Mouse (Mus musculus): Measurements from ENCODE around the gene Vezt. TPM values are rescaled to one million over a fixed set of nuclear protein-coding genes. Genes with fewer than 3 reads are reported as not detected.
A peak's percentile ranks its signal among the peaks of the same experiment; 100 is the strongest.

Gene Vezt
- polyA plus RNA-seq, 1 experiment from 2014 or later = 39.0 TPM

- Histone ChIP-seq H3K27me3 (ENCODE audit: control insufficient read depth, insufficient read depth, low read length) (no peaks in the 10 kb centered on the region), H3K9ac (replicated peaks; ENCODE audit: low read length) (peak overlapping the region; percentile 70), H3K9me3 (replicated peaks; ENCODE audit: control insufficient read depth, low read length) (no peaks in the 10 kb centered on the region), H3K4me1 (ENCODE audit: control insufficient read depth, insufficient read depth, low read length) (no peaks in the 10 kb centered on the region; the same call in none of the 2 replicates), H3K4me3 (ENCODE audit: low read depth, low read length) (peak overlapping the region; percentile 59), H3K4me2 (ENCODE audit: low read depth, low read length) (peak overlapping the region; percentile 50), H3K27ac (replicated peaks; ENCODE audit: low read depth, low read length) (no peak overlapping the region; the same call in 1 of the 2 replicates), H3K36me3 (replicated peaks; ENCODE audit: control insufficient read depth, insufficient read depth, low read depth, low read length) (no peaks in the 10 kb centered on the region)
- ATAC-seq (replicated peaks; ENCODE audit: insufficient number of reproducible peaks, low FRiP score, low TSS enrichment, low read depth) (peak; percentile 81), DNase-seq (ENCODE audit: low spot score) (peak; percentile 68)
- WGBS = 2% methylated on average over 29 of the region's 30 CpGs
Observed at GRCm38 (mm10) chr10:94034876-94035657, 550 bp downstream of the Vezt start.

DNA sequence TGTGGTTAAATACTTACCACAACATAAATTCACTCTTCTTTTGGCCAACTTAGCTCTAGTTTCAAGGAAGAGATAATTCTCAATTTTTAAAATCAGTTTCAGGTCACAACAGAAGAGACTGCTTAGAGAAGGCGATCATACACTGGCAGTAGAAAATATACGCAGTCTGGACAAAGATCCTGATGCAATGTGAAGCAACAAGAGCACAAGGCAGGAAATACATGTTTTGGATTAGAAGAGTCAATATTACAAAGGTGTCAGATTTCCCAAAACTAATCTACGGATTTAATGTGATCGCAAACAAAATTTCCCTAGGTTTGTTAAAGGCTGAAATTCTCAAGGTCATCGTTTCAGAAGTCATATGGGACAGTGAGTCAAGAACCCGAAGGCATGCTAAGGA, 4.5 kb downstream of the Vezt start:
- no peak overlapping the region for H3K27ac ChIP-seq (replicated peaks; ENCODE audit: low read depth, low read length)
- WGBS = 90% methylated on average over 6 of the region's 6 CpGs
- no peak overlapping the region for H3K4me3 ChIP-seq (ENCODE audit: low read depth, low read length)
- no peaks in the 10 kb centered on the region; the same call in none of the 2 replicates for H3K4me1 ChIP-seq (ENCODE audit: control insufficient read depth, insufficient read depth, low read length)
- no peaks in the 10 kb centered on the region for H3K27me3 ChIP-seq (ENCODE audit: control insufficient read depth, insufficient read depth, low read length)
- H3K4me2 ChIP-seq (ENCODE audit: low read depth, low read length) = no peak overlapping the region
- no peaks in the 10 kb centered on the region for H3K36me3 ChIP-seq (replicated peaks; ENCODE audit: control insufficient read depth, insufficient read depth, low read depth, low read length)
- ATAC-seq (replicated peaks; ENCODE audit: insufficient number of reproducible peaks, low FRiP score, low TSS enrichment, low read depth) = no peak
- no peaks in the 10 kb centered on the region for H3K9me3 ChIP-seq (replicated peaks; ENCODE audit: control insufficient read depth, low read length)
- H3K9ac ChIP-seq (replicated peaks; ENCODE audit: low read length) = no peak overlapping the region
- DNase-seq (ENCODE audit: low spot score) = no peak

GRCm38 (mm10) chr10:94028493-94028892, 7.1 kb downstream of the Vezt start:
- Histone ChIP-seq H3K9ac (replicated peaks; ENCODE audit: low read length) (no peak overlapping the region), H3K36me3 (replicated peaks; ENCODE audit: control insufficient read depth, insufficient read depth, low read depth, low read length) (no peaks in the 10 kb centered on the region), H3K4me3 (ENCODE audit: low read depth, low read length) (no peak overlapping the region), H3K4me1 (ENCODE audit: control insufficient read depth, insufficient read depth, low read length) (no peaks in the 10 kb centered on the region; the same call in 1 of the 2 replicates), H3K9me3 (replicated peaks; ENCODE audit: control insufficient read depth, low read length) (no peaks in the 10 kb centered on the region), H3K27ac (replicated peaks; ENCODE audit: low read depth, low read length) (no peak overlapping the region), H3K4me2 (ENCODE audit: low read depth, low read length) (no peak overlapping the region), H3K27me3 (ENCODE audit: control insufficient read depth, insufficient read depth, low read length) (no peaks in the 10 kb centered on the region)
- DNase-seq (ENCODE audit: low spot score) (no peak), ATAC-seq (replicated peaks; ENCODE audit: insufficient number of reproducible peaks, low FRiP score, low TSS enrichment, low read depth) (no peak)
- 87% methylated on average over 6 of the region's 6 CpGs for WGBS

- no peaks in the 10 kb centered on the region for H3K36me3 ChIP-seq (replicated peaks; ENCODE audit: control insufficient read depth, insufficient read depth, low read depth, low read length)
- 82% methylated on average over 8 of the region's 8 CpGs for WGBS
- H3K4me3 ChIP-seq (ENCODE audit: low read depth, low read length) = no peak overlapping the region
- no peak overlapping the region for H3K9ac ChIP-seq (replicated peaks; ENCODE audit: low read length)
- no peaks in the 10 kb centered on the region for H3K27me3 ChIP-seq (ENCODE audit: control insufficient read depth, insufficient read depth, low read length)
- DNase-seq (ENCODE audit: low spot score) (no peak), ATAC-seq (replicated peaks; ENCODE audit: insufficient number of reproducible peaks, low FRiP score, low TSS enrichment, low read depth) (no peak)
- no peaks in the 10 kb centered on the region for H3K4me1 ChIP-seq (ENCODE audit: control insufficient read depth, insufficient read depth, low read length)
- H3K9me3 ChIP-seq (replicated peaks; ENCODE audit: control insufficient read depth, low read length) = no peaks in the 10 kb centered on the region
- H3K4me2 ChIP-seq (ENCODE audit: low read depth, low read length) = no peak overlapping the region
- H3K27ac ChIP-seq (replicated peaks; ENCODE audit: low read depth, low read length) = no peak overlapping the region
Observed at GRCm38 (mm10) chr10:94025079-94025478, 10.5 kb downstream of the Vezt start.

DNA sequence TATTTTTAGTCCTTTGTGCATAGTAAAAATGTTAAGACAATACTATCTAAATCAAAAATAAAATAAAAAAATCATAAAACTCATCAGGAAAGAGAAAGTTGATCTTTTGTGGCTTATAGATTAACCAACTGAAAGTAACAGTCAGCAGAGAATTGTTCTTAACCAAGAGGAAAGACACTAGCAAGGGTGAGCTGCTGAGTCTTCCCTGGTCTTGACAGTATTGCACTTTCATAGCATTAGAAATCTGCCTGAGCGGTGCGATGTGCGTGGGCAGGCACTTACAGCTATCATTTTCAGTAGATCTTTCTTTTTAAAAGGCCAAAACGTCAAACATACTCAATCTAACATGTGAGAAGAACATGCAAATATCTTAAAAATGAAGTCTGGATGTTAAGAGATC, 14.6 kb downstream of the Vezt start:
- DNase-seq (ENCODE audit: low spot score) (no peak), ATAC-seq (replicated peaks; ENCODE audit: insufficient number of reproducible peaks, low FRiP score, low TSS enrichment, low read depth) (no peak)
- 92% methylated on average over 4 of the region's 4 CpGs for WGBS
- no peak overlapping the region for H3K27ac ChIP-seq (replicated peaks; ENCODE audit: low read depth, low read length)
- H3K9me3 ChIP-seq (replicated peaks; ENCODE audit: control insufficient read depth, low read length) = no peaks in the 10 kb centered on the region
- no peaks in the 10 kb centered on the region for H3K27me3 ChIP-seq (ENCODE audit: control insufficient read depth, insufficient read depth, low read length)
- no peaks in the 10 kb centered on the region for H3K4me1 ChIP-seq (ENCODE audit: control insufficient read depth, insufficient read depth, low read length)
- no peak overlapping the region for H3K9ac ChIP-seq (replicated peaks; ENCODE audit: low read length)
- no peaks in the 10 kb centered on the region for H3K36me3 ChIP-seq (replicated peaks; ENCODE audit: control insufficient read depth, insufficient read depth, low read depth, low read length)
- H3K4me2 ChIP-seq (ENCODE audit: low read depth, low read length) = no peak overlapping the region
- H3K4me3 ChIP-seq (ENCODE audit: low read depth, low read length) = no peak overlapping the region

DNA sequence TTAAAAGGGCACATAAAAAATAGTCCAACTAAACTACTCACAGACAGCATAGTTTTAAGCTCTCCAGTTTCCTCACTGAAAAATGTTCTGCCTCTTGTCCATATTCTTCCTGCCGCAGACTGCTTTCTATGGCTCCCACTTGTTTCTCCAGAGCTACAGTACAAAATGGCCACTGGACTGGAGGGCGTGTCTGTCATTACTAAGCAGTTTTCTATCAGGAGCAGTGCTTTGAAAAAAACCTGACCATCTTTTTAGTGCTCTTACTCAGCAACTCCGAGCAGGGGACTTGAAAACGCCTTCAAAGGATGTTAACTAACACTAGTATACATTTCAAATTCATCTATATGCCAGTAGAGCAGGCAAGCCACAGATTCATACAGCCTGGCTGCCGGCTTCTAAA, 15.0 kb downstream of the Vezt start:
- no peak for ATAC-seq (replicated peaks; ENCODE audit: insufficient number of reproducible peaks, low FRiP score, low TSS enrichment, low read depth)
- Histone ChIP-seq H3K4me3 (ENCODE audit: low read depth, low read length) (no peak overlapping the region), H3K4me1 (ENCODE audit: control insufficient read depth, insufficient read depth, low read length) (no peaks in the 10 kb centered on the region), H3K27ac (replicated peaks; ENCODE audit: low read depth, low read length) (no peak overlapping the region), H3K36me3 (replicated peaks; ENCODE audit: control insufficient read depth, insufficient read depth, low read depth, low read length) (no peaks in the 10 kb centered on the region), H3K9ac (replicated peaks; ENCODE audit: low read length) (no peak overlapping the region), H3K9me3 (replicated peaks; ENCODE audit: control insufficient read depth, low read length) (no peaks in the 10 kb centered on the region), H3K27me3 (ENCODE audit: control insufficient read depth, insufficient read depth, low read length) (no peaks in the 10 kb centered on the region), H3K4me2 (ENCODE audit: low read depth, low read length) (no peak overlapping the region)
- 80% methylated on average over 5 of the region's 5 CpGs for WGBS
- no peak for DNase-seq (ENCODE audit: low spot score)

DNA sequence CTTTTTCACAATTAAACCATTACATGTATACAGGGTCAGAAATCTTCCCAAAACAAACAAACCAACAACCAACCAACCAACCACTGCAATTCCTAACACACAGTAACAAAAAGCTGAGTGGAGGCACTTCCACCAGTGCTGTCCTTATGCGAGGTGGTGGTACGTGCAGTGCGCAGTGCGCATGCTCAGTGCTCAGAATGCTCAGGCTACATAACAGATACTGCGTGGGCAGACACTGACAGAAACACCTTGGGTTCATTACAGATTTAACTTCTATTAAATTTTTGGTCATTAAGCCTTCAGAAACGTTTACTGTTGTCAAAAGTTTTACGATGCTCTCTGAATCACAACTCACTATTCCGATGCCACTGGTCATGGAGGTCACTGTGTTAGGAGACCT, 18.2 kb downstream of the Vezt start:
- H3K27me3 ChIP-seq (ENCODE audit: control insufficient read depth, insufficient read depth, low read length) = no peaks in the 10 kb centered on the region
- WGBS = 91% methylated on average over 8 of the region's 8 CpGs
- DNase-seq (ENCODE audit: low spot score) = no peak
- ATAC-seq (replicated peaks; ENCODE audit: insufficient number of reproducible peaks, low FRiP score, low TSS enrichment, low read depth) = no peak
- no peaks in the 10 kb centered on the region for H3K36me3 ChIP-seq (replicated peaks; ENCODE audit: control insufficient read depth, insufficient read depth, low read depth, low read length)
- H3K4me1 ChIP-seq (ENCODE audit: control insufficient read depth, insufficient read depth, low read length) = no peaks in the 10 kb centered on the region
- no peak overlapping the region for H3K9ac ChIP-seq (replicated peaks; ENCODE audit: low read length)
- H3K9me3 ChIP-seq (replicated peaks; ENCODE audit: control insufficient read depth, low read length) = no peaks in the 10 kb centered on the region
- H3K27ac ChIP-seq (replicated peaks; ENCODE audit: low read depth, low read length) = no peak overlapping the region
- H3K4me2 ChIP-seq (ENCODE audit: low read depth, low read length) = no peak overlapping the region
- no peak overlapping the region for H3K4me3 ChIP-seq (ENCODE audit: low read depth, low read length)

DNA sequence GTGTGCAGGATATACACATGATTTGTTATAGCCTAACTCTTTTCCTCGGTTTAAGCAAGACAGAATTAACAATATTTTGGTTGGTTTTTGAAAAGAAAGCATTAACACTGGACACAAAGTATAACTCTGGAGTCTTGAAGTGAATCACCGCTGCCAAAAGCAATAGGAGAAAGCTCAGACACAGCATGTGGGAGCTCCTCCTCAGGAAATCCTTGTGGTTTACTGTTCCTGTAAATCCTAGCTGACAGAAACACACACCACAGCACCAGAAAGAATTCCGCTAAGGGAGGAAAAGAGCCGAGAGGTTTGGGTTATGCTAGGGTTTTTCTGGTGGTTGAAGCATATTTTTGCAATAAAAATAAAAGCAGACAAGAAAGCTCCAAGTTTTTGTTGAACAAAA, 21.4 kb downstream of the Vezt start:
- Histone ChIP-seq H3K27me3 (ENCODE audit: control insufficient read depth, insufficient read depth, low read length) (no peaks in the 10 kb centered on the region), H3K4me1 (ENCODE audit: control insufficient read depth, insufficient read depth, low read length) (no peaks in the 10 kb centered on the region), H3K4me2 (ENCODE audit: low read depth, low read length) (no peak overlapping the region), H3K9ac (replicated peaks; ENCODE audit: low read length) (no peak overlapping the region), H3K4me3 (ENCODE audit: low read depth, low read length) (no peak overlapping the region), H3K9me3 (replicated peaks; ENCODE audit: control insufficient read depth, low read length) (no peaks in the 10 kb centered on the region), H3K27ac (replicated peaks; ENCODE audit: low read depth, low read length) (no peak overlapping the region), H3K36me3 (replicated peaks; ENCODE audit: control insufficient read depth, insufficient read depth, low read depth, low read length) (no peaks in the 10 kb centered on the region)
- DNase-seq (ENCODE audit: low spot score) (no peak), ATAC-seq (replicated peaks; ENCODE audit: insufficient number of reproducible peaks, low FRiP score, low TSS enrichment, low read depth) (no peak)
- 79% methylated on average over 4 of the region's 4 CpGs for WGBS

All from embryonic facial prominence, embryonic 11.5 days (tissue).